Mouse (Mus musculus): Measurements from ENCODE around the gene Gm19426. TPM values are rescaled to one million over a fixed set of nuclear protein-coding genes. Genes with fewer than 3 reads are reported as not detected.

Gm19426 gene
- total RNA-seq, 2 experiments from 2014 or later = not detected

DNA sequence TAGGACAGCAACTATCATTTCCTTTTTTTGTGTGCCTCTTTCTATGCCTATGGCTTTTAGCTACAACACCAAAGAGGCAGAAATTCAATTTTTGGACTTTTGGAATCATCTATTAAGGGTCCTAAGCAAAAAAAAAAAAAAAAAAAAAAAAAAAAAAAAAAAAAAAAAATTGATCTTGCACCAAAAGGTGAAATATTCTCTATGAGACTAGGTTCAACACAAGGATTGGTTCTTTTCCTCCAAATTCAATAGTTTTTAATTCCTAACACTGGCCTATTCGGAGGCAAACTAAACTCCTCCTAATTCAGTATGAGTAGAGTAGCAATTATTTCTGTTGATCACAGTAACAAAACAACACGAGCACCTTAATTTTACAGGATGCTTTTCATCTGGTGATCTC, 31.6 kb downstream of the Gm19426 start:
- intact Hi-C loops (cut with DNase I) = loop anchor here (5.0 kb wide), 1 partner anchor 35 kb away; the partner anchor contains the start of genes Gm28635, Med19 and Tmx2

GRCm38 (mm10) chr2:84707523-84707922, 35.9 kb downstream of the Gm19426 start:
- intact Hi-C loops (cut with DNase I) = no loop called here
- Histone ChIP-seq H3K27ac (no peak overlapping the region), H3K4me3 (no peak overlapping the region)
- TF ChIP-seq CTCF (IDR thresholded peaks at IDR 0.05) = no peak
- DNase-seq = no peak

More for the DNA sequence above, 31.6 kb downstream of the Gm19426 start:
- DNase-seq = no peak
- H3K27ac ChIP-seq = no peak overlapping the region
- no peak for TF ChIP-seq CTCF (IDR thresholded peaks at IDR 0.05)
- no peak overlapping the region for H3K4me3 ChIP-seq

DNA sequence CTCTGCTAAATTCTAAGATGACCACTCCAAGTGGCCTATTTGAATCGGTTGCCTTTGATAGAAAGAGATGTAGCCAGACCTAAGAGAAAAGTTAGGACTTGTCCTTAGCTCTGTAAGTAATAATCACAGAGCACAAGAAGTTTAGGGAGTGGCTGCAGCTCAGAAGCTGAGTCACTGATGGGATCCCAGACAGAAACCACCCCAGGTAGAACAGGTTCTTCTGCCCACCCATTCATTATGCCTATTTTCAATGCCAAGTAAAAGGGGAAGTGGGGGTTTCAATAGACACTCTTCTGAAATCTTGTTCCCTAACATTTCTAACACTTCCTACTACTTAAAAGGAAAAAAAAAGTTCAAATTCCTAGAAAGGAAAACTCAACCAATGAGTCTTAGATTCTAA, 38.2 kb downstream of the Gm19426 start:
- TF ChIP-seq CTCF (IDR thresholded peaks at IDR 0.05) = no peak
- Histone ChIP-seq H3K4me3 (no peak overlapping the region), H3K27ac (no peak overlapping the region)
- DNase-seq = no peak
- intact Hi-C loops (cut with DNase I) = no loop called here

DNA sequence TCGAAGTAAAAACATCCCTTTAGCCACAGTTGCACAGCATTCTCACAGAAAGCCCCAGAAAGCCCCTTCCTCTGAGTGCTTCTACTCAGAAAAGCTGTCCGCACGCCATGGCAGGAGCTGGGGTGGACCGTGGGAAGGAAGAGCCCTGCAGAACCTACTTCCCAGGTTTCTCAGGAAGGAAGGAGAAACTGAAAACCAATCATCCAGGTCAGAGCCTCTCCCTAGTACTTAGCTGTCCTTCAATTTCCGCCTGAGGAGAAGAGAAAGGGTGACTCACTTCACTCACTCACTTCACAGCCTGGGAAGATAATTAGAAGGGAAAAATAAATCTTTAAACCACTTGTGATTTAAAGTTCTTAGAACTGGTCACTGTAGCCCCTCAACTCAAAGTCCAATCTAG, 39.1 kb downstream of the Gm19426 start:
- no peak for DNase-seq
- intact Hi-C loops (cut with DNase I) = no loop called here
- no peak for TF ChIP-seq CTCF (IDR thresholded peaks at IDR 0.05)
- H3K4me3 ChIP-seq = no peak overlapping the region
- H3K27ac ChIP-seq = no peak overlapping the region

- Histone ChIP-seq H3K27ac (no peak overlapping the region), H3K4me3 (no peak overlapping the region)
- no peak for TF ChIP-seq CTCF (IDR thresholded peaks at IDR 0.05)
- intact Hi-C loops (cut with DNase I) = no loop called here
- no peak for DNase-seq
These were observed 40.0 kb downstream of the Gm19426 start for GRCm38 (mm10) chr2:84703497-84703896.

- no peak for TF ChIP-seq CTCF (IDR thresholded peaks at IDR 0.05)
- no peak for DNase-seq
- Histone ChIP-seq H3K27ac (no peak overlapping the region), H3K4me3 (no peak overlapping the region)
- intact Hi-C loops (cut with DNase I) = no loop called here
These were observed 48.3 kb downstream of the Gm19426 start for GRCm38 (mm10) chr2:84695007-84695695.

Small RNA genes within 50 kb of the gene (microRNA-seq; reads per million reads assigned to microRNA genes)
- gene Mir130a = 3,128 reads per million, percentile 85 among the genes with 10 or more reads in this experiment

Other genes starting within 250 kb of the Gm19426 start
- 10 to 100 TPM; 25.8 to 35.1 TPM for gene Ctnnd1, start 92.9 kb downstream of the Gm19426 start, total RNA-seq (2021)
- not detected for gene Btbd18, start 84.6 kb downstream of the Gm19426 start, total RNA-seq (2021)
- 10 to 100 TPM; 10.7 to 16.4 TPM for gene Selenoh, start 72.9 kb downstream of the Gm19426 start, total RNA-seq (2021)
- 1 to 10 TPM; 1.1 to 1.9 TPM for gene Gm28635, start 65.6 kb downstream of the Gm19426 start, total RNA-seq (2021)
- gene Med19, start 65.3 kb downstream of the Gm19426 start, total RNA-seq (2021) = 1 to 10 TPM; 6.8 to 7.9 TPM
- 10 to 100 TPM; 34.9 to 73.4 TPM for gene Tmx2, start 64.5 kb downstream of the Gm19426 start, total RNA-seq (2021)
- 10 to 100 TPM; 71.9 to 75.1 TPM for gene Zdhhc5, start 28.5 kb downstream of the Gm19426 start, total RNA-seq (2021)
- gene Clp1, start 16.3 kb downstream of the Gm19426 start, total RNA-seq (2021) = 1 to 10 TPM; 4.2 to 5.2 TPM
- under 1 TPM; 0.33 to 0.86 TPM for gene Ypel4, start 9.6 kb downstream of the Gm19426 start, total RNA-seq (2021)
- gene Serping1, start 31.8 kb upstream of the Gm19426 start, total RNA-seq (2021) = 10 to 100 TPM; 52.3 to 82.6 TPM
- gene Ube2l6, start 55.2 kb upstream of the Gm19426 start, total RNA-seq (2021) = 1 to 10 TPM; 2.0 to 3.8 TPM
- 100 to 1,000 TPM in 1 of 2 experiments, 10 to 100 TPM in 1; 53.0 to 125 TPM for gene Smtnl1, start 79.0 kb upstream of the Gm19426 start, total RNA-seq (2021)
- 10 to 100 TPM; 42.0 to 57.7 TPM for gene Timm10, start 83.3 kb upstream of the Gm19426 start, total RNA-seq (2021)
- 10 to 100 TPM in 1 of 2 experiments, 1 to 10 TPM in 1; 6.3 to 11.6 TPM for gene Slc43a1, start 95.2 kb upstream of the Gm19426 start, total RNA-seq (2021)
- gene Rtn4rl2, start 143.1 kb upstream of the Gm19426 start, total RNA-seq (2021) = under 1 TPM; 0.28 to 0.41 TPM
- gene Slc43a3, start 192.9 kb upstream of the Gm19426 start, total RNA-seq (2021) = 10 to 100 TPM; 26.4 to 30.2 TPM
- gene Prg2, start 236.8 kb upstream of the Gm19426 start, total RNA-seq (2021) = not detected
- gene Prg3, start 244.6 kb upstream of the Gm19426 start, total RNA-seq (2021) = not detected

Data from gastrocnemius, adult 2 months (tissue).